Mouse (Mus musculus): ENCODE data around the gene Cfap97d2.

- TF ChIP-seq CTCF (IDR thresholded peaks at IDR 0.05; ENCODE audit: control insufficient read depth, insufficient read depth, low read length) (no peak; the same call in 1 of the 2 replicates), POLR2A (IDR thresholded peaks at IDR 0.05; ENCODE audit: borderline replicate concordance, control insufficient read depth, low read depth, low read length) (peak; percentile 71; the same call in 1 of the 2 replicates)
These were observed 51.5 kb downstream of the Cfap97d2 start, which contains the start of gene Cdc16 for GRCm38 (mm10) chr8:13756982-13757804.
